Mouse (Mus musculus) E14TG2a.4 (cell line): ENCODE data around the gene Olfr58.

Experiments
- CTCF ChIP-seq: conservative IDR thresholded peaks from 2 replicates; pipeline ENCODE4 v1.5.1; 2014; ENCODE audit warnings: low read length
- POU5F1 ChIP-seq: IDR thresholded peaks from 2 replicates; pipeline ENCODE4 v1.6.1; 2014; ENCODE audit warnings: low read length, borderline replicate concordance

GRCm38 (mm10) chr9:19779983-19780382 lies at the start of gene Olfr58:
- TF ChIP-seq CTCF (no peak), POU5F1 (no peak)
